Mouse (Mus musculus): ENCODE results near the gene Oscp1.

The Oscp1 gene

GRCm38 (mm10) chr4:126058134-126058996 is at the start of gene Oscp1:
Gene Oscp1 (plus strand): TSS chr4:126058565.
- DNase-seq (ENCODE audit: low spot score in 2 of 2) = peak; percentile 74 to 81

- no peak for DNase-seq (ENCODE audit: low spot score in 2 of 2)
Measured at GRCm38 (mm10) chr4:126017676-126018332, 40.6 kb upstream of the Oscp1 start.

- DNase-seq (ENCODE audit: low spot score in 2 of 2) = no peak
Measured at GRCm38 (mm10) chr4:126018966-126019538, 39.3 kb upstream of the Oscp1 start.

GRCm38 (mm10) chr4:126024303-126024900 is 34.0 kb upstream of the Oscp1 start, which contains the start of gene Csf3r:
Gene Csf3r (plus strand): TSS chr4:126024550.
- DNase-seq (ENCODE audit: low spot score in 2 of 2) = no peak

GRCm38 (mm10) chr4:126025801-126026200 is 32.6 kb upstream of the Oscp1 start:
- no peak for DNase-seq (ENCODE audit: low spot score in 2 of 2)

GRCm38 (mm10) chr4:126027980-126028379 is 30.4 kb upstream of the Oscp1 start:
- no peak for DNase-seq (ENCODE audit: low spot score in 2 of 2)

GRCm38 (mm10) chr4:126029042-126029441 is 29.3 kb upstream of the Oscp1 start:
- no peak for DNase-seq (ENCODE audit: low spot score in 2 of 2)

- DNase-seq (ENCODE audit: low spot score in 2 of 2) = no peak
Measured at GRCm38 (mm10) chr4:126030705-126031104, 27.7 kb upstream of the Oscp1 start.

GRCm38 (mm10) chr4:126035413-126035812 is 23.0 kb upstream of the Oscp1 start:
- no peak for DNase-seq (ENCODE audit: low spot score in 2 of 2)

- peak; percentile 44 to 64 for DNase-seq (ENCODE audit: low spot score in 2 of 2)
Measured at GRCm38 (mm10) chr4:126046851-126047585, 11.3 kb upstream of the Oscp1 start, which contains the start of gene Mrps15. Gene Mrps15 (plus strand): TSS chr4:126046925.

GRCm38 (mm10) chr4:126051617-126052016 is 6.7 kb upstream of the Oscp1 start:
- no peak for DNase-seq (ENCODE audit: low spot score in 2 of 2)

- no peak for DNase-seq (ENCODE audit: low spot score in 2 of 2)
Measured at GRCm38 (mm10) chr4:126057207-126058133, 895 bp upstream of the Oscp1 start.

- no peak for DNase-seq (ENCODE audit: low spot score in 2 of 2)
Measured at GRCm38 (mm10) chr4:126058997-126059362, 615 bp downstream of the Oscp1 start.

GRCm38 (mm10) chr4:126062856-126063255 is 4.5 kb downstream of the Oscp1 start:
- DNase-seq (ENCODE audit: low spot score in 2 of 2) = no peak

- no peak for DNase-seq (ENCODE audit: low spot score in 2 of 2)
Measured at GRCm38 (mm10) chr4:126065241-126065640, 6.9 kb downstream of the Oscp1 start.

GRCm38 (mm10) chr4:126067401-126068077 is 9.2 kb downstream of the Oscp1 start:
- no peak for DNase-seq (ENCODE audit: low spot score in 2 of 2)

GRCm38 (mm10) chr4:126068842-126069241 is 10.5 kb downstream of the Oscp1 start:
- DNase-seq (ENCODE audit: low spot score in 2 of 2) = no peak

GRCm38 (mm10) chr4:126077833-126078232 is 19.5 kb downstream of the Oscp1 start:
- DNase-seq (ENCODE audit: low spot score in 2 of 2) = no peak

- no peak for DNase-seq (ENCODE audit: low spot score in 2 of 2)
Measured at GRCm38 (mm10) chr4:126079266-126079665, 20.9 kb downstream of the Oscp1 start.

- no peak for DNase-seq (ENCODE audit: low spot score in 2 of 2)
Measured at GRCm38 (mm10) chr4:126081601-126082000, 23.2 kb downstream of the Oscp1 start.
